Mouse (Mus musculus) adrenal gland, adult 8-10 months (tissue): ENCODE measurements at regions not wholly inside any gene's neighbourhood (a gene's known extent, or its start where the extent isn't known, plus 50 kb on each side); places are given as distances from the start of the nearest gene placed in this dataset.

Source experiments
- DNase-seq: peaks from one replicate; pipeline ENCODE4 v3.0.0; 2022

GRCm38 (mm10) chr3:149496829-149497471 lies 506.6 kb upstream of the Adgrl2 start:
- no peak for DNase-seq

- DNase-seq = no peak
Observed at GRCm38 (mm10) chr3:149496122-149496521, 505.8 kb upstream of the Adgrl2 start.

GRCm38 (mm10) chr3:149488147-149488546 lies 497.8 kb upstream of the Adgrl2 start:
- no peak for DNase-seq

GRCm38 (mm10) chr3:149485406-149485805 lies 495.1 kb upstream of the Adgrl2 start:
- DNase-seq = no peak

- no peak for DNase-seq
Observed at GRCm38 (mm10) chr3:149484319-149484718, 494.0 kb upstream of the Adgrl2 start.

GRCm38 (mm10) chr3:149476151-149476550 lies 485.8 kb upstream of the Adgrl2 start:
- no peak for DNase-seq

- no peak for DNase-seq
Observed at GRCm38 (mm10) chr3:149466973-149467372, 476.6 kb upstream of the Adgrl2 start.

GRCm38 (mm10) chr3:149464603-149465002 lies 474.2 kb upstream of the Adgrl2 start:
- DNase-seq = no peak

- DNase-seq = no peak
Observed at GRCm38 (mm10) chr3:149462121-149462541, 471.8 kb upstream of the Adgrl2 start.

GRCm38 (mm10) chr3:149461613-149462012 lies 471.3 kb upstream of the Adgrl2 start:
- no peak for DNase-seq

- no peak for DNase-seq
Observed at GRCm38 (mm10) chr3:149449376-149449775, 459.0 kb upstream of the Adgrl2 start.

GRCm38 (mm10) chr3:149445991-149446564 lies 455.7 kb upstream of the Adgrl2 start:
- DNase-seq = no peak

GRCm38 (mm10) chr3:149444854-149445577 lies 454.7 kb upstream of the Adgrl2 start:
- DNase-seq = no peak

GRCm38 (mm10) chr3:149444377-149444776 lies 454.0 kb upstream of the Adgrl2 start:
- DNase-seq = no peak

- no peak for DNase-seq
Observed at GRCm38 (mm10) chr3:149441227-149441626, 450.9 kb upstream of the Adgrl2 start.

GRCm38 (mm10) chr3:149437763-149438162 lies 447.4 kb upstream of the Adgrl2 start:
- DNase-seq = no peak

- no peak for DNase-seq
Observed at GRCm38 (mm10) chr3:149436944-149437343, 446.6 kb upstream of the Adgrl2 start.

- DNase-seq = no peak
Observed at GRCm38 (mm10) chr3:149436420-149436819, 446.1 kb upstream of the Adgrl2 start.

- DNase-seq = no peak
Observed at GRCm38 (mm10) chr3:149431795-149432194, 441.4 kb upstream of the Adgrl2 start.

- no peak for DNase-seq
Observed at GRCm38 (mm10) chr3:149426023-149426759, 435.8 kb upstream of the Adgrl2 start.

- no peak for DNase-seq
Observed at GRCm38 (mm10) chr3:149424306-149424705, 434.0 kb upstream of the Adgrl2 start.

GRCm38 (mm10) chr3:149423491-149423890 lies 433.1 kb upstream of the Adgrl2 start:
- DNase-seq = no peak

GRCm38 (mm10) chr3:149415081-149415480 lies 424.7 kb upstream of the Adgrl2 start:
- no peak for DNase-seq
